Comparison of ENCODE assay signal across 21 mouse cellular contexts in the genomic region with DNA sequence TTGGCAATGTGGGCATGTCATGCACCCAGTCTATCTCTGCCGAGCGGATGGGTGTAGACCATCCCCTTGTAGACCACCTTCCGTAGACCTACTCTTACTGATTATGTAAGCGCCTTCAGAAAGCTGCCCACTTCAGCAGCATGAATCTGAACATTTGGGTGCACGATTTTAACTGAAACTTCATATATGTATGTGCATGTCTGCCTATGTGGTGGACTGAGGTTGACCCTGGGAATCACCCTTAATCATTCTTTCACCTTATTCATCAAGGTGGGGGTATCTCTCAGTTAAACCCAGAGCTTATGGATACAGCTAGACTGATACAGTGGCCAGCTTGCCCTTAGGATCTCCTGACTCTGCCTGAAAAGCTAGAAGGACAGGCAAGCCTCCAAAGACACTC. TPM values are rescaled to one million over a fixed set of nuclear protein-coding genes. Genes with fewer than 3 reads are reported as not detected.
DNase-seq lines count a peak whose midpoint lies in the region; ATAC-seq lines count a peak whose summit lies in the region.
"Had no signal": no experiment of that assay in that cellular context is flagged by ENCODE, and none has a peak within 500 bp of the region (broad histone marks: within the 10 kb centered on the region; RNA-seq: fewer than 3 reads in every experiment).

No protein-coding gene starts in this region.

- ATAC-seq in midbrain, embryonic 11.5 days (ENCODE audit: low FRiP score): no peak
- ATAC-seq in hindbrain, embryonic 15.5 days (ENCODE audit: low FRiP score, low read depth): no peak
- ATAC-seq in midbrain, embryonic 16.5 days: no peak
- ATAC-seq: intestine, embryonic 16.5 days; liver, embryonic 12.5 days had no signal

- no peaks in the 10 kb centered on the region for H3K9me3 ChIP-seq in midbrain, embryonic 11.5 days (ENCODE audit: control insufficient read depth, low read length)
- no peaks in the 10 kb centered on the region for H3K9me3 ChIP-seq in midbrain, embryonic 10.5 days (replicated peaks)
- no peaks in the 10 kb centered on the region for H3K9me3 ChIP-seq in hindbrain, embryonic 15.5 days
- no peaks in the 10 kb centered on the region for H3K9me3 ChIP-seq in midbrain, embryonic 16.5 days (replicated peaks; ENCODE audit: control insufficient read depth, low read length, poor library complexity, severe bottlenecking)
- H3K9me3 ChIP-seq in embryonic facial prominence, embryonic 10.5 days: no peaks in the 10 kb centered on the region
- H3K9me3 ChIP-seq: embryonic facial prominence, embryonic 12.5 days; heart, embryonic 13.5 days; limb, embryonic 12.5 days; liver, embryonic 12.5 days had no signal

- H3K36me3 ChIP-seq in midbrain, embryonic 11.5 days (ENCODE audit: control insufficient read depth, insufficient read depth, low read length): peaks cover 2% of the 10 kb centered on the region
- peaks cover 33% of the 10 kb centered on the region for H3K36me3 ChIP-seq in midbrain, embryonic 10.5 days
- no peaks in the 10 kb centered on the region for H3K36me3 ChIP-seq in hindbrain, embryonic 15.5 days
- peaks cover 6% of the 10 kb centered on the region; the same call in 1 of the 2 replicates for H3K36me3 ChIP-seq in midbrain, embryonic 16.5 days (ENCODE audit: control insufficient read depth, insufficient read depth, low read length)
- H3K36me3 ChIP-seq in embryonic facial prominence, embryonic 10.5 days (replicated peaks): peaks cover 12% of the 10 kb centered on the region; the same call in 1 of the 2 replicates
- H3K36me3 ChIP-seq: embryonic facial prominence, embryonic 12.5 days; heart, embryonic 13.5 days; limb, embryonic 12.5 days; liver, embryonic 12.5 days had no signal

- no peak overlapping the region for H3K27ac ChIP-seq in midbrain, embryonic 11.5 days (ENCODE audit: low read depth, low read length)
- H3K27ac ChIP-seq in midbrain, embryonic 10.5 days (replicated peaks): no peak overlapping the region
- H3K27ac ChIP-seq in hindbrain, embryonic 15.5 days (replicated peaks): no peak overlapping the region
- H3K27ac ChIP-seq in midbrain, embryonic 16.5 days (ENCODE audit: low read length): no peak overlapping the region
- H3K27ac ChIP-seq in embryonic facial prominence, embryonic 10.5 days (replicated peaks): no peak overlapping the region
- H3K27ac ChIP-seq: embryonic facial prominence, embryonic 12.5 days; heart, embryonic 13.5 days; limb, embryonic 12.5 days; liver, embryonic 12.5 days had no signal

- H3K27me3 ChIP-seq in midbrain, embryonic 11.5 days (ENCODE audit: control insufficient read depth, insufficient read depth, low read length): no peaks in the 10 kb centered on the region
- H3K27me3 ChIP-seq in midbrain, embryonic 10.5 days (ENCODE audit: low read depth, poor library complexity, severe bottlenecking): peaks cover 7% of the 10 kb centered on the region; the same call in 1 of the 2 replicates
- no peaks in the 10 kb centered on the region for H3K27me3 ChIP-seq in hindbrain, embryonic 15.5 days
- no peaks in the 10 kb centered on the region for H3K27me3 ChIP-seq in midbrain, embryonic 16.5 days (ENCODE audit: control insufficient read depth, insufficient read depth, low read depth, low read length)
- H3K27me3 ChIP-seq in embryonic facial prominence, embryonic 10.5 days (replicated peaks; ENCODE audit: low read depth, poor library complexity, severe bottlenecking): peaks cover 27% of the 10 kb centered on the region

- H3K4me1 ChIP-seq in midbrain, embryonic 11.5 days (ENCODE audit: control insufficient read depth, insufficient read depth, low read length): peaks cover 11% of the 10 kb centered on the region
- peaks cover 32% of the 10 kb centered on the region for H3K4me1 ChIP-seq in midbrain, embryonic 10.5 days
- peaks cover 66% of the 10 kb centered on the region for H3K4me1 ChIP-seq in hindbrain, embryonic 15.5 days (replicated peaks)
- peaks cover 35% of the 10 kb centered on the region for H3K4me1 ChIP-seq in midbrain, embryonic 16.5 days (ENCODE audit: control insufficient read depth, insufficient read depth, low read length)
- H3K4me1 ChIP-seq in embryonic facial prominence, embryonic 10.5 days: peaks cover 29% of the 10 kb centered on the region

- no peak overlapping the region for H3K9ac ChIP-seq in midbrain, embryonic 11.5 days (ENCODE audit: low read length)
- no peak overlapping the region for H3K9ac ChIP-seq in hindbrain, embryonic 15.5 days
- H3K9ac ChIP-seq in midbrain, embryonic 16.5 days (ENCODE audit: low read depth, low read length): no peak overlapping the region
- H3K9ac ChIP-seq: embryonic facial prominence, embryonic 12.5 days; heart, embryonic 13.5 days; limb, embryonic 12.5 days; liver, embryonic 12.5 days had no signal

- WGBS in midbrain, embryonic 11.5 days: 94% methylated on average over 5 of the region's 5 CpGs
- 95% methylated on average over 5 of the region's 5 CpGs for WGBS in midbrain, embryonic 10.5 days
- WGBS in hindbrain, embryonic 15.5 days: 97% methylated on average over 5 of the region's 5 CpGs
- WGBS in midbrain, embryonic 16.5 days: 96% methylated on average over 5 of the region's 5 CpGs
- WGBS in embryonic facial prominence, embryonic 10.5 days: 95% methylated on average over 5 of the region's 5 CpGs

- peak; percentile 54 for DNase-seq in midbrain, embryonic 11.5 days (ENCODE audit: low spot score, missing footprints)
- no peak for DNase-seq in midbrain, embryonic 10.5 days (ENCODE audit: low spot score)
- no peak for DNase-seq in cerebellum, adult 9-10 months
- DNase-seq in embryonic facial prominence, embryonic 10.5 days (ENCODE audit: low spot score): no peak
- no peak for DNase-seq in natural killer cell, adult 2 months (ENCODE audit: low spot score in 2 of 2)
- DNase-seq: adrenal gland, adult 2 months; cerebellum, adult 2 months; gastrocnemius, postnatal 10 days; heart, adult 18-20 months; kidney, postnatal 36 days; lung, adult 2 months; right cerebral cortex, postnatal 25 days had no signal

- no peak overlapping the region for H3K4me3 ChIP-seq in midbrain, embryonic 11.5 days (ENCODE audit: low read depth, low read length)
- H3K4me3 ChIP-seq in midbrain, embryonic 10.5 days: no peak overlapping the region
- H3K4me3 ChIP-seq in hindbrain, embryonic 15.5 days: no peak overlapping the region; the same call in 1 of the 2 replicates
- H3K4me3 ChIP-seq in midbrain, embryonic 16.5 days (ENCODE audit: low read depth, low read length): peak overlapping the region; percentile 9; the same call in 1 of the 2 replicates
- no peak overlapping the region for H3K4me3 ChIP-seq in embryonic facial prominence, embryonic 10.5 days
- H3K4me3 ChIP-seq: embryonic facial prominence, embryonic 12.5 days; erythroblast, embryonic 14.5 days; heart, embryonic 13.5 days; limb, embryonic 12.5 days; liver, embryonic 12.5 days; myocyte had no signal

- H3K4me2 ChIP-seq in midbrain, embryonic 11.5 days: no peak overlapping the region
- peak overlapping the region; percentile 79 for H3K4me2 ChIP-seq in hindbrain, embryonic 15.5 days
- H3K4me2 ChIP-seq in midbrain, embryonic 16.5 days (ENCODE audit: low read length): peak overlapping the region; percentile 83
- H3K4me2 ChIP-seq: embryonic facial prominence, embryonic 12.5 days; heart, embryonic 13.5 days; limb, embryonic 12.5 days; liver, embryonic 12.5 days had no signal

RNA-seq across cellular contexts. Expression of a gene that starts 3.6 kb away (rescaled TPM):
- 23.0 and 23.1 TPM in 2 replicates for polyA plus RNA-seq in midbrain, embryonic 11.5 days (2014; fragmentation: Nextera tagmentation; extraction: Ambion mirVana)
- 19.0 and 28.6 TPM in 2 replicates for polyA plus RNA-seq in midbrain, embryonic 10.5 days (2016; fragmentation: Nextera tagmentation; extraction: Ambion mirVana)
- 87.6 and 94.3 TPM in 2 replicates for polyA plus RNA-seq in hindbrain, embryonic 15.5 days (2015; fragmentation: Nextera tagmentation; extraction: Ambion mirVana)
- 85.0 and 93.9 TPM in 2 replicates for polyA plus RNA-seq in midbrain, embryonic 16.5 days (2015; fragmentation: Nextera tagmentation; extraction: Ambion mirVana)
- polyA plus RNA-seq in embryonic facial prominence, embryonic 10.5 days (2016; fragmentation: Nextera tagmentation; extraction: Ambion mirVana): 14.2 and 15.0 TPM in 2 replicates
